Mouse (Mus musculus) adrenal gland (tissue): Measurements from ENCODE around the gene Grin2b.

Source experiments
- intact Hi-C: fragments of 180-260 bp; cut with DNase I; formaldehyde crosslinking; loops from one replicate; pipeline ENCODE4 v1.15.1; 2025
- long read RNA-seq, 2 experiments: library from polyadenylated mRNA; unstranded; transcript quantifications; one replicate each; pipeline ENCODE4 v2.0.0; 2020; ENCODE audit warnings: borderline replicate concordance in 1 of 2; ENCODE audit not compliant: insufficient replicate concordance in 1 of 2

Grin2b gene
- long read RNA-seq, experiment 1 = 0 reads
- long read RNA-seq, experiment 2 = 0 reads

DNA sequence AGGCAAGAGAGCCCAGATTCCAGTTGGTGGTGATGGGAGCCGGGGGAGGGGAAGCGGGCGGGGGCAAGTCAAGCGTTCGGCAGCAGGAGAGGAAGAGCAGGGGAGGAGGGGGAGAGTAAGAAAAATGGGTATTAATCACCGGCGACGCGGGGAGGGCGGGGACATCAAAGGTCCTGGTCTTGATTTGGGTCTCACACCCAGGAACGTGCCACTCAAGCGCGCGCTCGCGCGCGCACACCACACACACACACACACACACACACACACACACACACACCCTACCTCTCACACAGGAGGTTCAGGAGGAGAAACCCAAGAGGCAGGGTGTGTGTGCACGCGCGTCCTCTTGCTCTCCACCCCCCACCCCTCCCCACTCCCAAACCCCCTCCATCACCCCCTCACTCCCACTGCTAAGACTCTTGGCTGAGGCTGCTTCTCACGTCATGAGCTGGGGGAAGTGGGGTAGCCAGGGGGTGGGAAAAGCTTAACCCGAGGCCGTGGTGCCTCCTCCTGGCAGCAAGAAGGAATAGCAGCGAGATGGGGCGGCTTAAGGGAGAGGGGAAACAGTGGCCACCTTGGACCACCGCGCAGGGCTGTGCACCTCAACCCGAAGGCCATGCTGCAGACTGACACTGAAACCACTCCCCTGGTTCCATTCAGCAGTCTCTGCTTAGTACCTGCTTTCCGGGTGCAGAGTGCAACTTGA lies at the start of gene Grin2b:
Gene Grin2b (minus strand): TSS at position 321 of the 706 bp plus-strand sequence.
- intact Hi-C loops = no loop called here

DNA sequence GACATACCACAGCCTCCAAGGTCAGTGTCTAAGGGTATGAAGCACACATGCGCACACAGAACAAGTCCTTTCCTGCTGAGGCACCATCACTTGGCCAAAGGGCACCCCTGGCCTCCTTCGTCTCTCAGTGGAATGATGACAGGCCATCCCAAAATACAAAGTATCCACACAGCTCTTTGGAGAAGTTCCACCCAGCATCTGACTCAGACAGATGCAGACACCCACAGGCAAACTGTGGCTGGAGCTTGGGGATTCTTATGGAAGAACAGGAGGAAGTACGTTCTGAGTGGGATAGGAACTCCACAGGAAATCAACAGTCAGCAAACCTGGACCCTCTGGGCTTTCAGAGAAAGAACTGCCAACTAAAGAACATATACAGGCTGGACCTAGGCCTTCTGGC lies 48.6 kb upstream of the Grin2b start:
- intact Hi-C loops = no loop called here

DNA sequence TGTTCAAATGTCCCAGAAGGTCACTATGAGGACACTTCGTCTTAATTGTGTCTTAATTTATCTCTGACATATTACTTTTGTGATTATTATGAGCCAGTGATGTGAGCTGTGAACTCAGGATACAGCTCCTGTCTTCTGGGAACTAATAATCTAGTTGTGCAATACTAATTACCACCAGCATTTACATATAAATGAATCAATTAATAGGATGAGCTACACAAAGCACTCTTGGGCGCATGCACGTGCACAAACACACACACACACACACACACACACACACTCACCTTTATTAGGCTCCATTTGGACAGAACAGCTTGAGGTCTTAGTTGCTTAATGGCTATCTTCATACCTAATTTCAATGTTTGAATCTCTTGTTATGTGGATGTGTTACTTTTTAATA lies 37.1 kb upstream of the Grin2b start:
- intact Hi-C loops = no loop called here

DNA sequence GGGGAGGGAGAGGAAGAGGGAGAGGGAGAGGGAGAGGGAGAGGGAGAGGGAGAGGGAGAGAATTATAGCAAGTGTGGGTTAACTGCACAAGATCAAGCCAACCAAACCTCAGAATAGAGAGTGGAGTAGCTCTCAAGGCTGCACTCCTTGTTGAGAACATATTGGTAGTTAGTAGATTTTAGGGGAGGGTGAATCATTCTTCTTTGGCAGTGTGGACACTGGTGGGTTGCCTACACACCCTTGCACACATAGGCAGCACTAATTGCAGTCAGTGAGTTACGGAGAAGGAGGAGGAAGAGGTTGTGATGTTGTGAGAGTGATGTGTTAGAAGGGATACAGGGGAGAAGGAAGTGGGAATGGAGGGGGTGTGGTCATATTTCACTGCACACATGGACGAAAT lies 26.5 kb upstream of the Grin2b start:
- intact Hi-C loops = no loop called here

DNA sequence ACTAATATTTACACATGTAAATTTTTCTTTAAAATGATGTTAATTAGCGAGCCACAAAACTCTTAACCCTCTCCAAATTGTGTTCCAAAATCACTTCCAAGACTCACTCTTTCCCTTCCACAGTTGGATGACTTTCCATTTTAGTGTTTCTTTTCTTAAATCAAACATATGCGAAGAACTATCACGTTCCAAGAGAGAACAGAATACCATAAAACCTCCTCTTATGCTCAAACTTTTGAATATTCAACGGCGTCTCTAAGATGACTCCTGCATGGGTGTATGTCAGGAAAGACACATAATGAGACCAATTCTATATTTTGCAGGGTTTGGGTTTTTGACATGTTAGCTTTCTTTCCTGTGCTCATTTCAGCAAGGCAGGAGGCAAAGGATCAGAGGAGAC lies 21.3 kb upstream of the Grin2b start:
- intact Hi-C loops = no loop called here

DNA sequence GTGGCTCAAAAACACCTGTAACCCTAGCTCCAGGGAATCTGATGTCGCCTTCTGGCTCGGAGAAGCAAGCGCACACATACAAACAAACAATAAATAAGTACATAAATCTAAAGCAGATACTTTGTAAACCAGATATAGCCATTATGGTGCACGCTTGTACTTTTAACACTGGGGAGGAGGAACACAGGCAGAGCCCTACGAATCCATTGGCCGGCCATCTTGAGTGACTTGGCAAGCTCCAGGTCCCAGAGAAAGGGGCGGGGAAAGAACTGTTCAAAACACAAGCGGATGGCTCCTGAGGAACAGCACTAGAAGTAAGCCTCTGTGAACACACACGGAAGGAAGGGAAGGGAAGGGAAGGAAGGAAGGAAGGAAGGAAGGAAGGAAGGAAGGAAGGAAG lies 4.8 kb upstream of the Grin2b start:
- intact Hi-C loops = no loop called here

DNA sequence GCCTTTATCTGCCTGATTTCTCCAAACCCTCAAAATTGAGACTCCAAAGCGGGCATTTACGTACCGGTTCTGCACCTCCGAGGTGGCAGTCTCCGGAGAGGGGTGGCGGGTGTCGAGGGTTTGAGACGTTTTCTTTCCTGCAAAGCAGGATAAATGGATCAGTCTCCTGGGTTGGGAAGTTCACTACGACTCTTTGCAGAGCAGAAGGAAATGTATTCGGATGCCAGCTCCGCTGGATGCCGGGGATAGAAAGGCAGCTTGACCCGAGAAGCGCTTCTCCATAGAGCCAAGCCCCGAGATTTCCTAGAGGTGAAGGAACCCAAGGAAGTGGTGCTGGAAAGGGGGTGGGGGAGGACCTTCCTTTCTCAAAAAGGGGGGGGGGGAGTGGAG lies 515 bp downstream of the Grin2b start:
- intact Hi-C loops = no loop called here

DNA sequence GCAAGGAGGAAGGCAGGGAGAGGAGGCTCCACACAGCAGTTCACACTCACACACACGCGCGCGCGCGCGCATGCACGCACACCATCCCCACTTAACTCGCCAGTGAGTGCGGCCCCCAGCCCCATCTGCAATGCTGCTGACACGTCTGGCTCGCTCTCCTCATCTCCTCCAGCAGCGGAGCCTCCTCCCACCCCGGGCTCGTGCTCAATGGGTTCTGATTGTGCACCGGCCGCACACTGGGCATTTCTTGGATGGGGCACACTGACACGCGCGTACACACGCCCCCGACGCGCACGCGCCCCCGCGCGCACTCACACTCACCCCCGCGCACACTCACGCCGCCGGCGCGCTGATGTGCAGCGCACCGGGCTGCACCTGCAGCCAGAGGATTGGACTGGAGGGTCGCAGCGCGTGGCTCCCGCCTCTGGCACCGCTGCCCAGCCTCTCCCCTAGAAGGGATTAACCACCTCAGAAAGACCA lies 1.1 kb downstream of the Grin2b start:
- intact Hi-C loops = no loop called here

DNA sequence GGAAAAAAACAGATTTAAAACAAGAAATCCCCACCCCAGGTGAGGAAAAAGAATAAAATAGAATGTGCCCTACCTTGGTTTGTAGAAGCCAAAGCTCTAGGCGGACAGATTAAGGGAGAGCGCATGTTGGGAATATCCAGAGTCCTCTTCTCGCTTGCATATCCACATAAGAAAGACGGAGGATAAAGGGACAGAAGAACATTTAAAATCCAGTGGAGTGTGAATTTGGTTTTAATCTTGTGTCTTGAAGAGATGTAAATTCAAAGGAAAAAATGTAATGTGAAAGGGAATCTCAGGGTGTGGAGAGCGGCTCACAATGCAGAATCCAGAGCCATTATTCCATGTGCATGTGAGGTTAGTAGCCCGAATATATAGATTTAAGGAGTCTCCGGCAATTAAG lies 2.0 kb downstream of the Grin2b start:
- intact Hi-C loops = no loop called here

DNA sequence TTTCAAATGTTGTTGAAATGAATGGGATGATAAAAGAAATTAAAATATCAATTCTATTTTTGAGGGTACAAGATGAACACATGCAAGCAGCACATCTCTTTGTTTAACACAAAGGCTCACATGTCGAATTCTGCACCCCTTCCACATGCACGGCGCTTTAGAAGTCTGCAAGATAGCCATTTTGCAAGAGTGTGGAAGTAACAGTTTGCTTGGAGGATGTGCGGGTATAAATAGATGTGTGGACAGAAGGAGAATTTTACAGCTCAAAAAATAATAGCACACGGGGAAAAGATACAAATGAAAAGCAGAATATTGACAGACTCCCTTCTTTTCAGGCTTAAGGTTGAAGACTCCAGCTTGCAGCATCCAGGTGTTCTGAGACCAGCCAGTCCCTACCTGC lies 2.9 kb downstream of the Grin2b start:
- intact Hi-C loops = no loop called here

DNA sequence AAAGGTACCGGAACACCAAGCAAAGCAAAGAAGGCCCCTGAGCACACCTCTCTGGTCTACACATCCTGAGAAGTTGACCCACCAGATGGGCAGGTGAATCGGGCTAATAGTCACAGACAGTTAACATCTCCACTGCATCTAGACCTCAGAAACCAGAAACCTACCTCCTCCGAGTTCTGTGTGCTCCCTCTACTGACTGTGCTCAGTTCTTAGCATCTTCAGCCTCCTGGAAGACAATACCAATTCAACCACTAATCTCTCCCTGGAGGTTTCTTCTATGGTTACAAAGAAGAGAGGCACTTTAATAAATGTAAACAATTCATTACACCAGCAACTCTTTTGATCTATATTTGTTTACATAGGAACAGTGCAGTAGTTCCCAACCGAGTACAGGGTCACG lies 6.0 kb downstream of the Grin2b start:
- intact Hi-C loops = no loop called here

DNA sequence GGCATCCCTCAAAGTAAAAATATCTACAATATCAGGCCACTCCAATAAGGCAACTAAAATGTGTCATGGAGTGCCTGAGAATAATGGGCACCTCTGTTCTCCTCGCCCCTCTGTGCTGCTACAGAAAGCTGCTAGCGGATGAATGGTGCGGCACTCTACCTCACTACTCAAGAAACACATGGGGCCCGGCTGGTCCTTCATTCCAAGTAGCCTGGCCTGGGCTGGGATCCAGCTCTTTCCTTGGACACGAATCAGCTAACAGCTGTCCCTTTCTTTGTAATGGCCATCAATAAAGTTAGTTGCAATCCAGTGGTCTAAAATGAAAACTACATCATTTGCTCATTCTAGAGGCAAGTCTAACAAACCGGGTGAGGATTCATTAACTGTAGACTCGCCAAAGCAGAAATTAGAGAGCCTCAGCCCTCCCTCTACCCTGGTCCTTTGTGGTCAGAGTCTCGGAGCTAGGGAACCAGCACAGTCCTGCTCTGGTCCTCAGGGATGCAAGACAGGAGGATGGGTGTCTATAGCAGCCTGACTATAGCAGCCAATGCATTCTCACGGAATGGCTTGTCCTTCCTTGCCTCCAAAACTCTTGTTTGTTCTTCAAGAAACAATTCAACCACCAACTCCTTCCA lies 7.8 kb downstream of the Grin2b start:
- intact Hi-C loops = no loop called here

DNA sequence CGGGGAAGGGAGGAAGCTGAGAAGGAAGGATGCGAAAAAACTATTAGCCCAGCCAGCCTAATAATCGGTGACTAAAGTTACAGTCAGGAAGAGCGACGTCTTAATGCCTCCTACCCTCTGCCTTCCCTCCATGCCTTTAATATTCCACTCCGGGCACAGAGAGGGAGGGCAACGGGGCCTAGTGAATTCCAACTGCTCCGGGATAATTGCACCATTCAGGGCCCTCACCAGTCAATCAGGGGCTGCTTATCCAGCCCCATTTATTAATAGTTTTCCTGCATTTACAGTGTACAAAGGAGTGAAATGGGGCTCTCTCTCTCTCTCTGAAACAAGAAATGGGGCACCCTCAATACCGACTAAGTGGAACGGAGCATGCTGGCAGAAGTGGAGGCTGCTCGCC lies 11.2 kb downstream of the Grin2b start:
- intact Hi-C loops = no loop called here

DNA sequence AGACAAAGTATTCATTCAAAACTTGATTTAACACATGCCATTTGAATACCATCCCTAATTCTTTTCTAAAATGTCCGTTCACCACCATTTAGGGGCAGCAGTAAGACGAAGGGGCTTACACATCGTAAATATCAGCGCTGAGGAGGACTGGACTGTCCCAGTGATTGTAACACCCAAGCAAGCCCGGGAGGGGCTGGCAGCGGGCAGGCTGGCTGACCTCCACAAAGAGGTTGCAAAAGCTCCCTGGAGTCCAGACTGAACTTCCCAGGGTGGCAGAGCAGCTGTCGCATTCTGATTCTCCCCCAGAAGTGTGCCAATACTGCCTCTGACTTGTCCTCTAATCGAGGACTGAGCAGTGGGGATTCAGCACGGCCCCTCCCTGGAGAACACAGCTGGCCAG lies 19.9 kb downstream of the Grin2b start:
- intact Hi-C loops = no loop called here

DNA sequence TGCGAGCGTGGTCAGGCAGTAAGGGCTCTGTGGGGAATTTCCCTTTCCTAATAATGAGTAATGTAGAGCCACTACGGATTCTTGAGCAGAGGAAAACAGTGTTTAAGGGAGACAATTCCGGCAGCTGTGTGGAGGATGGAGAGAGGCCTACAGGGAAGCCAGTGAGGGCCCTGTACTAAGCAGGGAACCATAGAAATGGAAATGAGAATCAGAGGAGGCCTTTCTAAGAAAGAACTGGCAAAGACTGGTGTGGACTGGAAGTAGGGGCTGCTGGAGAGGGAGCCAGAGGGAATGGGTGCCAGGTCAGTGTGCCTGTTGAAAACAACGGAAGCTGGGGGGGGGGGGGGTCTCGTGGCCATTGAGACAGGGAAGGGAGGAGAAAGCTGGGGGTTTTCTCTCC lies 23.2 kb downstream of the Grin2b start:
- intact Hi-C loops = no loop called here

DNA sequence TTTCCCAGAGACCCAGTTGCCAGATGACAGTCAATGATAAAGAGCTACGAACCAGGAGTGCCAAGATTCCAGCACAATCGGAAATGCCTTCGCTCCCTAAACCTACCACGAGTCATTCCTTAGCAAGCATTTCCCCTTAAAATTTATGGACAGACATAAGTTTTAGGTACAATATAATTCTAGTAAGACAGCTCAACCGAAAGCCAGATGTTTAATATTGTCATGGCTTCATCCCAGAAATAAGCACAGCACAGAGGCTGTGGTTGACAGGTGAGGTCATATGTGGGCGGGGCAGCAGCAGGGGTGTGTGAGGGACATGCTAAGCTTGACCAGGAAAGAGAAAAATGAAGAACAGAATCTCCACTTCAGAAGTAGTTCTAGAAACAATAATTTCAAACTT lies 33.3 kb downstream of the Grin2b start:
- intact Hi-C loops = loop anchor here (10.0 kb wide), 1 partner anchor 215 kb away; no protein-coding TSS in a partner anchor

DNA sequence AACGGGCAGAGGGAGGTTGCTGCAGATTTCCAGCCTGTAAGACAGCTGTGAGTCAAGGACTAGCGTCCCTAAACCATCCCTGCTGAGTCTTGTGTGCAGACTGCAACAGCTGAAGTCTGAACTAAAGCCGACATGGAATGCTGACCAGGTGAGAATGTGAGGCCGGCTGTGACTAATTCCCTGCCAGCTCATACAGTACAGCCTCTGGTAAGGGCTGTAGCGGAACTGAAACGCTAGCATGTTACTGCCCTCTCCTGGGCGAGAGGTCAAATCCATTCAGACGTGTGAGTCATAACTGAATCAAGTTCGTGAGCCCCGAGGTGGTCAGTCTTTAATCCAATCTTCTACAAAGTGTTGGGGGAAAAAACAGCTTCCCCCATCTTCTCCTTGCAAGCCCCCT lies 42.9 kb downstream of the Grin2b start:
- intact Hi-C loops = loop anchor here (2.0 to 10.0 kb wide), 2 partner anchors 224 kb away; no protein-coding TSS in a partner anchor

DNA sequence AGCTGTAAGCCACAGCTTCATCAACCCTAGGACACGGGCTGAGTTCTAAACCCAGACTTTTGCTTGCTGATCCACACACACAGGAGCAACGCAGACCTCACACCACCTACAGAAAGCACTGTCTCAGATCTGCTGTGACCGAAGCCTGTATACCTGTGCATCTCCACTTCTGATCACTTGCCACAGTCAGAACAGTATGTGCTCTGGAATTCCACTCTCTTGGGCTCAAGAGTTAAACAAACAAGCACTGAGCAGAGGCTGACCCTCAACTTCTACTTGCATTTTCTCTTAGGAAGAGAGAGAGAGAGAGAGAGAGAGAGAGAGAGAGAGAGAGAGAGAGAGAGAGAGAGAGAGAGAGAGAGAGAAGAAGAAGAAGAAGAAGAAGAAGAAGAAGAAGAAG lies 50.7 kb downstream of the Grin2b start:
- intact Hi-C loops = no loop called here

DNA sequence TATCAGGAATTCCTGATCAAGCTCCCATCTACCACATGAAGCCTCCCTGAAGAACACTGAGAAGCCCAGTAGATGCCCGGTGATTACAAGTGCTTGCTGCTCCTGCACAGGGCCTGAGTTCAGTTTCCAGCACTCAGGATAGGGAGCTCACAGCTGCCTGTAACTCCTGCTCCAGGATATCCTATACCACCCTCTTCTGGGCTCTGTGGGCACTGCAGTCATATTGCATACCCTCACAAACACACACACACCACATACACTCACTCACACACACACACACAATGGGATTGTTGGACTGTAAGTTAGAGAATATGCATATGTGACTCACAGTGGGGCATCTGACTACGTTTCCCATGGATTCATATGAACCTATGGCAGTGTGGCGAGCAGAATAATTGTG lies 55.9 kb downstream of the Grin2b start:
- intact Hi-C loops = no loop called here

DNA sequence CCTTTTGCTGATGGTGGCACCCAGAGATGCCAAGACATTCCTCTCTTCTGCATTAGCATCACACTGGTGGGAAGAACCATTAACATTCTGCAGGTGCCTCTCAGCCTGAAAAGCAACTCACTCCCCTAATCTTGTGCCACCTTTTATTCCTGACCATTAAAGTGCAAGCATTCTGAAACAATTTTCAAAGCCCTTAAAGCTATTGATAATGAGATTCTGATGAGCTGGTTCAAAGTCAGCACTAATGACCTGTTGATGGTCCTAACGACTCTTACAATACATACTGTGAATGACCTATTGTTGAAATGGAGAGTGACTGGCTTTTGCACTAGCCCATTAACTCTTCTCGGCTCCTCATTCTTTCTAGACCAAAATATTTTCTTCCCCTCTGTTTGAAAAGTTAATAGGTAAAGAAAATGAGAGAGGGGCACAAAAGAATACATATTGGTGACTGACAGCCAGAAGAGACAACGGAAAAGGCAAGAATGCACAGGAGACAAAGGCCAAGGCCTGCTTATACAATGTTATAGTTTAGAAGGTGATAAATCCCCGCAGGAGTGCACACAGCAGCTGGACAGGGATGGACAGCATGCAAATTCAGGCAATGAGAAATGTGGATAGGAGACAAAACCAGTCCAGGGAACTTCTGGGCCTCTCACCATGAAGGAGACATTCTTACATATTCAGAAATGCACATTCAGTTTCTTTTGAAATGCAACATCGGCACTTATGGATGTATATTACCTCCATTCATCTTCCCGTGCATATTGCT lies 59.5 kb downstream of the Grin2b start:
- intact Hi-C loops = no loop called here

DNA sequence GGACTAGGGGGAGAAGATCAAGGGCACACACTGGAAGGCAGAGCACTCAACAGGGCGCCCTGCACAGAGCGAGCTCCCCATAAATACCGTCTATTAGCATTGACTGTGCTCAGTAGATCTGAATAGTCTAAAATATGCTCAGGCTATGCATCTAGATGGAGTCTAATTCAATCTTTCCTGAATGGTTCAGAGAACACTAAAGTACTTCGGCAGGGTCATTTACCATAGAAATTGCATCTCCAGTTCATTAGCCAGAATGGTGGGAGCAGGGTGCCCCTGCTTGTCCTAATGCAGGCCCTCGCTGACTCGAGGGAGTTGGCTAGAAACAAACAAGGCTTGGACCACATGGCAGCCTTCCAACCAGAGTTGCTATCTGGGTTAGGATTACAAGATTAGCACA lies 64.1 kb downstream of the Grin2b start:
- intact Hi-C loops = no loop called here

DNA sequence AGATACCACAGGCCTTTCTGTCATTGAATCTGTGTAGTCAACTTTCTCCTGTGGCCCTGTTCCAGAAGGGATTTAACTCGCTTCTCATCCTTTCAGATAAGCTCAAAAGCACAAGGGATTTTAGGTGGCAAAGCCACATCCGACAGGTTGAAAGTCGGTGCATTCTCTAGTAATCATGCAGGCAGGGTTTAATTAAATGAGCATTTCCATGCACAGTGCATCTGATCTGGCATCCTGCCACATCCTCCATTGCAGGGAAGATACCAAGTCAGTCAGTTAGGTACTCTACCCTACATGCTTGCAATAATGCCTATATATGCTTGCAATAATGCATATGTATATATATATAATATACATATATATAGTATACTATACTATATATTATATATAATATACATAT lies 64.8 kb downstream of the Grin2b start:
- intact Hi-C loops = no loop called here
